Mouse (Mus musculus) layer of hippocampus, adult 2 months (tissue): ENCODE measurements around the gene Aldh6a1. TPM values are rescaled to one million over a fixed set of nuclear protein-coding genes. Genes with fewer than 3 reads are reported as not detected.
A peak's percentile ranks its signal among the peaks of the same experiment; 100 is the strongest.

Experiments
- DNase-seq, 2 experiments: peaks; one replicate each; pipeline ENCODE4 v3.0.0; 2022; ENCODE audit warnings: low spot score in 2 of 2
- H3K27ac ChIP-seq: fragments of 200-600 bp; 2 replicates; pipeline ENCODE4 v1.8.1; 2022
- H3K4me3 ChIP-seq: fragments of 200-600 bp; 2 replicates; pipeline ENCODE4 v1.8.1; 2022; ENCODE audit warnings: mild to moderate bottlenecking
- CTCF ChIP-seq: fragments of 200-600 bp; conservative IDR thresholded peaks from 2 replicates; pipeline ENCODE4 v1.8.1; 2022; ENCODE audit warnings: antibody characterized with exemption, mild to moderate bottlenecking, moderate library complexity
- total RNA-seq, 2 experiments: library from RNA; stranded (reverse); gene quantifications; 2 replicates each; pipeline ENCODE4 v1.2.3; 2021

The Aldh6a1 gene
- total RNA-seq, 2 experiments from 2014 or later = 48.4 to 48.7 TPM

DNA sequence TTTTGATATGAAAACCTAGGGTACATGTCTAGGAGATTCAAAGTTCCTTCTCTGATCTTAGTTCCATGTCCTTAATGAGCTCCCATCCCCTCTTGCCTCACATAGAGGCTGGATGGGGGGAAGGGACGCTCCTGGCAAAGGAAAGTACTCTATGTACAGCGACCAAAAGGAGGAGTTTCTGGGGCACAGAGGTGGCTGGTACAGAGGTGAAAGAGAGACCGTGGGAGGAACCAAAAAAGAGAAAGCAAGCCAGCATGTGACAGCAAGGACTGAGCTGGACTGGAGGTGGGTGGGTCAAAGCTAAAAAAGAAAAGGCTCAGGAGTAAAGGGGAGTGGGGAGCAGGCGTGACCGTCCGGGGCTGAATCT, 470 bp downstream of the Aldh6a1 start:
- DNase-seq = peak in 1 of 2 experiments; percentile 7
- no peak for TF ChIP-seq CTCF
- peak overlapping the region; percentile 68 for H3K4me3 ChIP-seq
- H3K27ac ChIP-seq = peak overlapping the region; percentile 94

DNA sequence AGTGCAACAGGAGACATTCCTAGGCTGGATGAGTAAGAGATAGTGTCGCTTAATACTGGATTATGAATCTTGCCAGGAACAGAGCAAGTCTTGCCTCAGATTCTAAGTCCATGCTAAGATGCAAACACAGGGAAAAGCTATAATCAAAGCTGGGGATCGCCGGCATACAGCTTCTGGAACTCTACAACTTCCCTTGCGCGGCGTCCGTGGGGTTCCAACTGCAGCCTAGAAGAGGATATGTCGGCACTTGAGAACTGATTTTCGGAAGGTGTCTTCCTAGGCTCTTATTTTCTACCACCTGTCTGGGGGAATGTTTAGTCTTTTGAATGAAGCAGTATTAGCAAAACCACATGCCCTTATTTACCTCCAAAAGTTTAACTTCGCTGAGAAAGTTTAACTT, 917 bp downstream of the Aldh6a1 start:
- no peak for DNase-seq
- TF ChIP-seq CTCF = no peak
- H3K4me3 ChIP-seq = peak overlapping the region; percentile 68
- peak overlapping the region; percentile 94; the same call in 1 of the 2 replicates for H3K27ac ChIP-seq

DNA sequence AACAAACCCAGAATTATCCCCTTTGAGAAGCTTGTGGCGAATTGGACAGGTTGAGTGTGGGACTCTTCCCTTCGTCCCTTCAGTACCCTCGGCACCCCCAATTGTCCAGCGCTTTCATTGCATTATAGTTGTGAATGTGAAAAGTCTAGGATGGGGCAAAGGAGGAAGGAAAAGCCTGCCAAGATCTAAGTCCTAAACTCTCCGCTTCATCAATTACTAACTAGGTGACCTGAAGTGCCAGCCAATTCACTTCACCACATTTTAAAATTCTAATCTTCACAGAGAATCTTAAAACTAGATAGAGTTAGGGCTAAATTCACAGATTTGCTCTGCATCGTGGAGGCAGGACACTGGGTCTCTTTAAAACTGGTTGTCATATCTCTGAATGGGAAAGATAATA, 2.6 kb downstream of the Aldh6a1 start:
- no peak for TF ChIP-seq CTCF
- Histone ChIP-seq H3K4me3 (no peak overlapping the region), H3K27ac (no peak overlapping the region)
- no peak for DNase-seq

DNA sequence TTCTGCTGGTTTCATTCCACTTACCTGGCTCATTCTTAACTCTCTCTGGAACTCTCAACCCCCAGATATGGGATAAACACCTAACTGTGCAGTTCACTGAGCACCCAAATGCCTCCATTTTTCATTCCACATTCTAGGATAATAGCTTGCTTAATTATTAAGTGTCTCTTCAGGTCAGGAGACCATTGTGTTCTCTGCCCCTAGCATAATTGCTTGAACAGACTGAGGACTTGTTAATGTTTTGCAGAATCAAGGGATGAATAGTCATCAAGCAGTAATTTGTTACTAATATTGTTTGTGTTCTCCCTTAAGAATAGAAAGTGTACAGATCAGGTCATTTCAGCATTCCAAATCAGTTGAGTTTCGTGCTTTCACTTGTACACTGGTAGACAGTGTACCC, 3.4 kb downstream of the Aldh6a1 start:
- TF ChIP-seq CTCF = no peak
- H3K27ac ChIP-seq = no peak overlapping the region
- no peak for DNase-seq
- H3K4me3 ChIP-seq = no peak overlapping the region

DNA sequence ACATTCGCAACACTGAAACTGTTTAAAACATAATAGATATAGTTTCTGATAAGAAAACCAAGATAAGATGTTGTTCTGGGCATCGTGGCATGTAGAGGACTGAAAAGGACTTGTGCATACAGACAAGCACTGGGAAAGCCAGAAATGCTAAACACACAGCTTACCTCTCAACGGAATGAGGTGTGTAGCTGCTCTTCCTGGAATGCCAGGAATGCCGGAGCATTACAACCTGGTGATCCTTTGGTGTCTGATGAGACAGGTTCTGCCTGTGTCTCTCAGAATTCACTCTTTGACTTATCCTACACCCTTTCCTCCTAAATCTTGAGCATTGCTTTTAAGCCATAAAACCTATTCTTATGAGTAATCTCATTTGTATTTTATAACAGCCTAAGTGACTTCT, 8.3 kb downstream of the Aldh6a1 start:
- no peak for DNase-seq
- no peak overlapping the region for H3K4me3 ChIP-seq
- no peak overlapping the region for H3K27ac ChIP-seq
- TF ChIP-seq CTCF = no peak

DNA sequence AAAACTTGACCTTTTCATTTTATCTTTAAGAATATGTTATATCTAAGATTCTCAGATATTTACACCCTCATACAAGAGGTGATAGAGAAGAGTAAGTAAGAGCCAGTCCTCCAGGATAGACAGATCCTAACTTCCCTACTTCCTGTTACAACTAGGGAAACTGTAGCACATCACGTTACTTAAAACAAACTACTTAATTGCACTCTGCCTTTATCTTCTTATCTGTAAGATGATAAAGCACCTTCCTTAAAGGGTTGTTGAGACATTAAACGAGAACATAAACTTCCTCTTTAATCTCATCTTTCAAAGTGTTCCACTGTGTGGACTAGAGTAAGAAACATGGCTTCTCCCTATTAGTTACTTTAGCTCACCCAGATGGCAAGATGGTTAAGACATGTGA, 12.1 kb downstream of the Aldh6a1 start:
- Histone ChIP-seq H3K27ac (no peak overlapping the region), H3K4me3 (no peak overlapping the region)
- DNase-seq = no peak
- TF ChIP-seq CTCF = no peak

DNA sequence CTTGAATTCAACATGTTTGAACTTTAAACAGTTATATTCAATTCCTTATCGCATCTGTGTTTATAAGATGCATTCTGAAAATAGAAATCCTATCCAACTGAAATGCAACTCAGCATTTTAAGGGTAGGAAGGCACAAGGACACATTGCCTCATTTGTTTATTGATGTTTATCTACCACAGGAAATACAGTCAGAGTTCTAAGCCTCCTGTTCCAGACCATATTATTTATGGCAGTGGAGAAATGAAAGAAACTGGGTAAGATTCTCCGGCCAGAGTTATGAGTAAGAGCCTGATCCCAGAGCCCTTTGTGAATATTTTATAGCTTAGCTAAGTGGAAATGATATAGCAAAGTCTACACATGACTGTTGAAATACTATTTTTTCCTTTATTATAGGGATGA, 21.0 kb downstream of the Aldh6a1 start:
- no peak for TF ChIP-seq CTCF
- DNase-seq = no peak
- no peak overlapping the region for H3K4me3 ChIP-seq
- H3K27ac ChIP-seq = no peak overlapping the region

DNA sequence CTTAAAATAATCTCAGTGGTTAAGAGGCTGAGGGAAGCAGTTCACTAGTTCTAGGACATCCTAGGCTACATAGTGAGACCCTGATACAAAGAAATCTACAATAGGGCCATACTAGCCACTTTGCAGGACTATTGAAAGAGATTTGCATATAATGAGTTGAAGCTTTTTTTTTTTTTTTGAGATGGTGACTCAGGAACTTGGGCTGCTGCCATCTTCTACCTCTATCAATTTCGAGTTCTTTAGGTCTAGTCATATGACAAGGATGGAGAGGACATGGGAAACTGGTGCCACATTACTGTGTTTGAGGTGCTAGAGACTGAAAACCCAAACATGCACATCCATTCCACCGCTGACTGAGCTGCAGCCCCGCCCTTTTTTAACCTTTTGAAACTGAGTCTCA, 26.8 kb downstream of the Aldh6a1 start:
- H3K4me3 ChIP-seq = no peak overlapping the region
- no peak for TF ChIP-seq CTCF
- no peak overlapping the region for H3K27ac ChIP-seq
- no peak for DNase-seq

DNA sequence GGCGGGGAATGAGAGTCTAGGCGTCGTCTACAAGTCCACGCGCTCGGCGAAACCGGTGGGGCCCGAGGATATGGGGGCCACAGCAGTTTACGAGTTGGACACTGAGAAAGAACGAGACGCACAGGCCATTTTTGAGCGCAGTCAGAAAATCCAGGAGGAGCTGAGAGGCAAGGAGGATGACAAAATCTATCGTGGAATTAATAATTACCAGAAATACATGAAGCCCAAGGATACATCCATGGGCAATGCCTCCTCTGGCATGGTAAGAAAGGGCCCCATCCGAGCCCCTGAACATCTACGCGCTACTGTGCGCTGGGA, 33.2 kb downstream of the Aldh6a1 start:
- Histone ChIP-seq H3K4me3 (peak overlapping the region; percentile 79), H3K27ac (peak overlapping the region; percentile 81)
- DNase-seq = no peak
- no peak for TF ChIP-seq CTCF

DNA sequence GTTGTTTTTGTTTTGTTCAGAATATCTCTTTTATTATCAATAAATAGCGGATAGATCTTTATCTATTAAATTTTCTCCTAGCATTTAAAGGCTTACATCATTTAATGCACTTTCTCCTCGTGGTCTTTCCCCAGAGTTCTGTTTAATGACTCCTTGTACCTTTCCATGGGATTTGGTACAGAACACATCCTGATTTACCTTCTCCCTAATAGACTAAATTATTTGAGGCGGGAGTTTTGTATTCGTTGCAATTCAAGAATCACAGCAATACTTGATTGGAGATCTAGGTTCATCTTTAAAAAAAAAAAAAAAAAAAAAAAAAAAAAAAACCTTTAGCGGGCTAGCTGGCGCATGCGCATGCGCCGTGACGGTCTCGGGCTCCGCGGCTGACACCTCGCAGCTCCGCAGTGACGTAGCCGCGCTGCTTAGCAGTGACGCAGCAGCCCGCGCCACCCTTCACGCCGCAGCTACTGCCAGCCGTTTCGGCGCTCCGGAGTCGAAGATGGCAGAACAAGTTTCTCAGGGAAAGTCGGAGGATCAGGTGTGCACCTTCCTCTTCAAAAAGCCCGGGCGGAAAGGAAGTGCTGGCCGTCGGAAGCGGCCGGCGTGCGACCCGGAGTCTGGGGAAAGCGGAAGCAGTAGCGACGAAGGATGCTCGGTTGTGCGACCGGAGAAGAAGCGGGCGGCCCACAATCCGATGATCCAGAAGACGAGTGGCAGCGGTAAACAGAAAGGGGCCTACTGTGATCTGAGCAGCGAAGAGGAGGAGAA, 33.8 kb downstream of the Aldh6a1 start, which contains the start of gene Rnf113a2:
Gene Rnf113a2 (plus strand): TSS at position 363 of the 771 bp plus-strand sequence.
- Histone ChIP-seq H3K4me3 (peak within 1 kb of the TSS; percentile 79), H3K27ac (peak within 1 kb of the TSS; percentile 81)
- DNase-seq = peak; percentile 79 to 84
- TF ChIP-seq CTCF = no peak

DNA sequence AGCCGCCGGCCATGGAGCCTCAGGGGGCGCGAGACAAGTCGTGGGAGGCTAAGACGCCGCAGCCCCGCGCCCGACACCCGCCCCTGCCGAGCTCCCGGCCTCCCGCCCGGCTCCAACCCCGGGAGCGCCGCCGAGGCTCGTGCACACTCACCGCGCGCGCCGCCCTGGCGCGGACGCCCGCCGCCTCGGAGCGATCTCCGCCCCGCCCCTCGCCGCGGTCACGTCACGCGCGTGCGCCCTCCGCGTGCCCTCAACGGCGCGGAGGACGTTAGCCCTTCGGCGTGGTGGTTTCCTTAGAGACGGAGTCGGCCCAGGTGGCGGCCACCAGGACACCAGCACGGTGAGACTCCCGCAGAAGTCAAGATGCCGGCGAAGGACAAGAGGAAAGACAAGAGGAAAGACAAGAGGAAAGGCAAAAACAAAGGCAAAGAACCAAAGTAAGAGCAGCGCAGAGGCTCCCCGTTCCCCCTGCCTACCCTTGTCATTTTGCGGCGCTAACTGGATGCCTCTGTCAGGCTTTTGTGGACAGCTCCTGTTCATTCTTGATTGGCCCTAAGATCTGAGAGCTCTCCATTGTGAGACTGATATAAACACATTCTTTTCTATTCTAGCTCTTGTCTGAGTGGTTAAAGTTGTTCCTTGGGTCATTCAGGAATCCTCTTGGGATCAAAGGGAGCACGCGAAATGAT, 41.8 kb downstream of the Aldh6a1 start, which contains the start of the genes Entpd5 and Bbof1:
Gene Entpd5 (minus strand): TSS at position 211 of the 689 bp plus-strand sequence.
Gene Bbof1 (plus strand): TSS at position 253 of the 689 bp plus-strand sequence.
- H3K4me3 ChIP-seq = peak within 1 kb of the TSS; percentile 77
- peak; percentile 89 to 94 for DNase-seq
- no peak; the same call in 1 of the 2 replicates for TF ChIP-seq CTCF
- peak within 1 kb of the TSS; percentile 96 for H3K27ac ChIP-seq

DNA sequence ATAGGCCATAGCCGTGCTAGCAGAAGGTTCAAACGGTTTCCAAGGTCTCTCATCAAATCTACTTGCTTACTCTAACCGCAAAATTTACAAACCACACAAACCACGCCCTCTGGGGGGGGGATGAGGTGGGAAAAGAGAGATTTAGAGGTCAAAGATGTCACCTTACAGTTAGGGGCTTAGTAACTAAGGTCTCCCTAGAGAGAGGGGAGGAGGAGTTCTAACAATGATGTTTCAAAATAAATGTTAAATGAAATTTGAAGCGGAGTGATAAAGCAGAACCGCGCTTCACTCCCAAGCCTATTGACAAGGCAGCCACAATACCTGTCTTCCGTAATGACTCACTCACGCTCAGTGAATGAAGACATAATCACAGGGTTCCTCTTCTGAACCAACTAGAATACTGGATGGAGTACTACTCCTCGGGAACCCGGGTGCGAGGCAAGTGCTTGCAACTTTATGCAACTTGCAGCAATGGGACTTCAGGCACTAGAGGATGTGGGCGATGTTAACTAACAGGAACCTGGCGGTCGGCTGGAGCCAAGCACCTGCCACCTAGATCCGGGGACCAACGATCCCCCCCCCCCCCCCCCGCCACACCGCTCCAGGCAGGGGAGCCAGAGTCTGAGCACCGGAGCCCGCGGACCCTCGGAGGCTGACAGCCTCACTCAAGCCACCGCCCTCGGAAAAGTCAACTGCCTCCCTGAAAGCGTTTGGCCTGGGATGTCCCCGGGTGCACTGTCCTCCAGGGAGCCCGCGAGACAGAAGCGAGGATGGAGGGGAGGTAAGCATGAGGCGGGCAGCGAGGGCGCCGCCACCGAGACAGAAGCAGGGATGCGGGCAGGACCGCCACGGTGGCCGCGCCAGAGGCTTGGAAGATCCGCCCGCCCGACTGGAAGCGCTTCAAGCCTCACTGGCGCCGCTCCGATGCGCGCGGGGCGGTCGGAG, 42.7 kb downstream of the Aldh6a1 start:
- peak in 1 of 2 experiments; percentile 10 for DNase-seq
- H3K27ac ChIP-seq = peak overlapping the region; percentile 96
- H3K4me3 ChIP-seq = peak overlapping the region; percentile 77
- peak; percentile 10; the same call in 1 of the 2 replicates for TF ChIP-seq CTCF

DNA sequence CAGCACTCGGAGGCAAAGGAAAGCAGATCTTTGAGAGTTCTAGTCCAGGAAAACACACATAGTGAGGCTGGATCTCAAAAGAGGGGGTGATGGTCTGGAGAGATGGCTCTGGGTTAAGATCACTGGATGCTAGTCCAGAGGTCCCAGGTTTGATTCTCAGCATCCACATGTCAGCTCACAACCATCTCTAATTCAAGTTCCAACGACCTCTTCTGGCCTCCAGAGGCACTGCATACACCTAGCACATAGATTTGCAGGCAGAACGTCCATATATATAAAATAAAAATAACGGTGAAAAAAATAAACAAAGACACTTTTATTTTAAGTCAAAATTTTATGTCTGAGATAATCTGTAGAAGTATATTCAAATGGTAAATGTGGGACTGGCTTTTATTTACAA, 43.5 kb downstream of the Aldh6a1 start:
- Histone ChIP-seq H3K27ac (no peak overlapping the region), H3K4me3 (no peak overlapping the region)
- peak; percentile 56 for TF ChIP-seq CTCF
- DNase-seq = no peak
